Mouse (Mus musculus): Measurements from ENCODE around the gene Nupl2.

Nupl2 gene

GRCm38 (mm10) chr5:24164789-24165445 is at the start of gene Nupl2:
Nupl2 (plus strand) TSS chr5:24164963.
- peak; percentile 95 for DNase-seq (ENCODE audit: extremely low spot score, low spot score)

GRCm38 (mm10) chr5:24122221-24122620 is 42.5 kb upstream of the Nupl2 start:
- no peak for DNase-seq (ENCODE audit: extremely low spot score, low spot score)

- DNase-seq (ENCODE audit: extremely low spot score, low spot score), result no peak
Measured at GRCm38 (mm10) chr5:24124175-24124574, 40.6 kb upstream of the Nupl2 start.

- DNase-seq (ENCODE audit: extremely low spot score, low spot score), result no peak
Measured at GRCm38 (mm10) chr5:24124579-24125276, 40.0 kb upstream of the Nupl2 start.

- no peak for DNase-seq (ENCODE audit: extremely low spot score, low spot score)
Measured at GRCm38 (mm10) chr5:24125910-24126636, 38.7 kb upstream of the Nupl2 start.

- no peak for DNase-seq (ENCODE audit: extremely low spot score, low spot score)
Measured at GRCm38 (mm10) chr5:24126967-24127366, 37.8 kb upstream of the Nupl2 start.

GRCm38 (mm10) chr5:24146964-24147363 is 17.8 kb upstream of the Nupl2 start:
- DNase-seq (ENCODE audit: extremely low spot score, low spot score), result no peak

GRCm38 (mm10) chr5:24152199-24152598 is 12.6 kb upstream of the Nupl2 start:
- no peak for DNase-seq (ENCODE audit: extremely low spot score, low spot score)

GRCm38 (mm10) chr5:24156774-24157173 is 8.0 kb upstream of the Nupl2 start:
- DNase-seq (ENCODE audit: extremely low spot score, low spot score), result no peak

GRCm38 (mm10) chr5:24167263-24167662 is 2.5 kb downstream of the Nupl2 start:
- no peak for DNase-seq (ENCODE audit: extremely low spot score, low spot score)

- no peak for DNase-seq (ENCODE audit: extremely low spot score, low spot score)
Measured at GRCm38 (mm10) chr5:24169881-24170280, 5.1 kb downstream of the Nupl2 start.

GRCm38 (mm10) chr5:24172092-24172491 is 7.3 kb downstream of the Nupl2 start:
- DNase-seq (ENCODE audit: extremely low spot score, low spot score), result no peak

- no peak for DNase-seq (ENCODE audit: extremely low spot score, low spot score)
Measured at GRCm38 (mm10) chr5:24181514-24182295, 16.9 kb downstream of the Nupl2 start.

GRCm38 (mm10) chr5:24182296-24182734 is 17.6 kb downstream of the Nupl2 start:
- DNase-seq (ENCODE audit: extremely low spot score, low spot score), result no peak

- DNase-seq (ENCODE audit: extremely low spot score, low spot score), result no peak
Measured at GRCm38 (mm10) chr5:24183096-24183495, 18.3 kb downstream of the Nupl2 start.

GRCm38 (mm10) chr5:24184011-24184410 is 19.2 kb downstream of the Nupl2 start:
- DNase-seq (ENCODE audit: extremely low spot score, low spot score), result no peak

- no peak for DNase-seq (ENCODE audit: extremely low spot score, low spot score)
Measured at GRCm38 (mm10) chr5:24188476-24188875, 23.7 kb downstream of the Nupl2 start.

- no peak for DNase-seq (ENCODE audit: extremely low spot score, low spot score)
Measured at GRCm38 (mm10) chr5:24191821-24192220, 27.1 kb downstream of the Nupl2 start.

GRCm38 (mm10) chr5:24201006-24201405 is 36.2 kb downstream of the Nupl2 start:
- no peak for DNase-seq (ENCODE audit: extremely low spot score, low spot score)

GRCm38 (mm10) chr5:24202492-24202891 is 37.7 kb downstream of the Nupl2 start:
- DNase-seq (ENCODE audit: extremely low spot score, low spot score), result no peak

GRCm38 (mm10) chr5:24203266-24203665 is 38.5 kb downstream of the Nupl2 start:
- no peak for DNase-seq (ENCODE audit: extremely low spot score, low spot score)
